Comparison of ENCODE assay signal across 25 mouse cellular contexts in the genomic region with DNA sequence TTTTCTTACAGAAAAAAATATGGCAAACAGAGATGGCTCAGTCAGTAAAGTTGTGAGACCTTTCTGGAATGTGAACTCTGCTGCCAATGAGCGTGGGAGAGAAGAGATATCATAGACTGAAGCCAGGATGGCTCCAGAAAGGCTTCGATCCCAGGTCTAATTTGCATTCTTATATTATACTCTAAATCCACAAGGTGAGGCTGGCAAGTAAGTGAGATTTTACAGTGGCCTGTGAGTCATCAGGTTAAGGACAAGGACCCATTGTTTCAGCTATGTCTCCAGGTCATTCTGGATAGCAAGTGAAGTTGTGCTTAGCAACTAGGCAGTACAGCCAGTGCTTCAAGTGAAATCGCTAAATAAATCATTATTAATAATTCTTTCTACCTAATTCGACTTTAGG. TPM values are rescaled to one million over a fixed set of nuclear protein-coding genes. Genes with fewer than 3 reads are reported as not detected.
"Had no signal": no experiment of that assay in that cellular context is flagged by ENCODE, and none has a peak within 500 bp of the region (broad histone marks: within the 10 kb centered on the region; RNA-seq: fewer than 3 reads in every experiment).

No protein-coding gene starts in this region.

- DNase-seq: kidney, postnatal 10 days; kidney, postnatal 36 days; left cerebral cortex, postnatal 4 days; liver, postnatal 0 days; lung, postnatal 10 days; lung, postnatal 36 days; right cerebral cortex, adult 18-20 months; right cerebral cortex, postnatal 14 days; right cerebral cortex, postnatal 4 days; thymus, adult 2 months; thymus, postnatal 14 days; thymus, postnatal 4 days had no signal

- H3K36me3 ChIP-seq: kidney, embryonic 15.5 days; limb, embryonic 12.5 days; limb, embryonic 15.5 days; lung, embryonic 15.5 days; midbrain, embryonic 10.5 days; midbrain, embryonic 13.5 days had no signal

- H3K27ac ChIP-seq: kidney, embryonic 15.5 days; limb, embryonic 12.5 days; limb, embryonic 15.5 days; liver, embryonic 14.5 days; lung, embryonic 15.5 days; midbrain, embryonic 10.5 days; midbrain, embryonic 13.5 days; stomach, postnatal 0 days had no signal

- H3K4me3 ChIP-seq: kidney, embryonic 15.5 days; limb, embryonic 12.5 days; limb, embryonic 15.5 days; lung, embryonic 15.5 days; megakaryocyte, embryonic 14.5 days; midbrain, embryonic 10.5 days; midbrain, embryonic 13.5 days had no signal

- ATAC-seq: liver, postnatal 0 days; midbrain, embryonic 13.5 days; midbrain, embryonic 16.5 days had no signal

- H3K4me1 ChIP-seq: kidney, embryonic 15.5 days; limb, embryonic 12.5 days; limb, embryonic 15.5 days; lung, embryonic 15.5 days; megakaryocyte, embryonic 14.5 days; midbrain, embryonic 10.5 days; midbrain, embryonic 13.5 days had no signal

- H3K9me3 ChIP-seq: kidney, embryonic 15.5 days; limb, embryonic 15.5 days; lung, embryonic 15.5 days had no signal

- H3K9ac ChIP-seq: kidney, embryonic 15.5 days; limb, embryonic 12.5 days; limb, embryonic 15.5 days; liver, embryonic 14.5 days; liver, postnatal 0 days; lung, embryonic 15.5 days; midbrain, embryonic 13.5 days had no signal

- H3K4me2 ChIP-seq: kidney, embryonic 15.5 days; limb, embryonic 12.5 days; limb, embryonic 15.5 days; liver, embryonic 11.5 days; lung, embryonic 15.5 days; midbrain, embryonic 13.5 days had no signal

- H3K27me3 ChIP-seq: kidney, embryonic 15.5 days; limb, embryonic 12.5 days; limb, embryonic 15.5 days; lung, embryonic 15.5 days; megakaryocyte, embryonic 14.5 days; midbrain, embryonic 13.5 days had no signal

RNA-seq across cellular contexts. Expression of a gene that starts 33.4 kb away (rescaled TPM):
- polyA plus RNA-seq: kidney, embryonic 15.5 days; liver, embryonic 11.5 days; liver, embryonic 14.5 days; liver, postnatal 0 days; midbrain, embryonic 13.5 days; midbrain, embryonic 16.5 days; neural tube, embryonic 11.5 days; neural tube, embryonic 14.5 days had no signal
